Mouse (Mus musculus) left cerebral cortex, postnatal 10 days (tissue): ENCODE measurements around the gene Cst7. TPM values are rescaled to one million over a fixed set of nuclear protein-coding genes. Genes with fewer than 3 reads are reported as not detected.

ENCODE experiments used
- DNase-seq, 2 experiments: peaks; one replicate each; pipeline ENCODE4 v3.0.0; 2021 to 2022; ENCODE audit warnings: low spot score in 2 of 2, mixed read lengths in 1 of 2; ENCODE audit errors: extremely low spot score in 1 of 2
- intact Hi-C: fragments of 180-260 bp; cut with DNase I; formaldehyde crosslinking; loops from one replicate; pipeline ENCODE4 v1.15.1; 2025
- total RNA-seq, 2 experiments: library from RNA; stranded (reverse); gene quantifications; 2 replicates each; pipeline ENCODE4 v1.2.3; 2021

The Cst7 gene
- total RNA-seq, 2 experiments from 2014 or later: not detected

DNA sequence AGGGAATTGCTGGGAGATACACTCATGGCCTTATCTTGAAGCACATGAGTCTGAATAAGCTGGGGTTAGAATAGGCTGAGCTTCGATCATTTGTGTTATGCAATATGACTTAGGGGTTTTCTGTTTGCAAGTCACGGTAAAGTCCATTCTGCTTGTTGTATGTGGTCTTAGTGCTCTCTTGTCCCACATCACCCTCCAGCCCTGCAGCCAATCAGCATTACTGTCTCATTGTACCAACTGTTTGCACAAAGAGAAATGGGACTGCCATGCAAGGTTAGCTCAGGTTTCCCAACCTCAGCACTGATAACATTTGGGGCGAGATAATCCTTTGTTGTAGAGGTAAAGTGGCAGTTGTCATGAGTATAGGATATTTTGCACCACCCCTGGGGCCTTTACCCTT lies 39.9 kb downstream of the Cst7 start:
- intact Hi-C loops: no loop called here
- DNase-seq: no peak

DNA sequence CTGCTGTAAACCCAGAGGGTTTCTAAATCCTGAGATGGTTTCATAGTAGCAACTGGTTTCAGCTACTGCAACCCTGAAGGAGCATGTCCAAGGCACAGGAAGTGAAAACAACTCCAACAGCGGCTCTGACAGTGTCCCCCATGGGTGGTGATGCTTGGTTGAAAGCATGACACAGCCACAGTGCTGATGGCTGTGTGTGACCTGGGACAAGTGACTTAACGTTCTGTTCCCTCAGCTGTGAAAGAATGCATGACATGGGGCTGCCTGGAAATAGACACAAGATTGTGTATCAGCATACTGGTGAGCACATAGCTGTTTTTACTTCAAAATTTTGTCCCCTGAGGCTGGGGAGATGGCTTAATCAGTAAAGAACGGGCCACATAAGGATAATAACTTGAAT lies 51.5 kb downstream of the Cst7 start:
- no peak for DNase-seq
- intact Hi-C loops: no loop called here

GRCm38 (mm10) chr2:150623957-150624356 lies 53.7 kb downstream of the Cst7 start:
- intact Hi-C loops: no loop called here
- DNase-seq: no peak

DNA sequence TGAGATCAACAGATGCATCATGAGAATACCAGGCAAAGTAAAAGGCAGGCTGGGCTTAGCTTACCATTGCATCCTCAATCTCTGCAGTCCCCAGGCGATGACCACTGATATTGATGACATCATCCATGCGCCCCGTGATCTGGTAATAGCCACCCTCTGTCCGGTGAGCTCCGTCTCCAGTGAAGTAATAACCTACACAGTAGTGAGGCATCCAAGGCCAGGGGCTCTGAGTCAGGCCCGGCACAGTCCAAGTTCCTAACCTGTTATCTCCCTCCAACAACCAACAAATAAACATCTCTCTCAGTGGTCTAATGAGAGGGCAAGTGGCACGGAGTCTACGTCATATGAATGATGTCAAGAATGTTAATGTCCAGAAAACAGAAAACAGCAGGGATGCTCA lies 54.7 kb downstream of the Cst7 start:
- DNase-seq: no peak
- intact Hi-C loops: no loop called here

- intact Hi-C loops: no loop called here
- DNase-seq: no peak
Measured at GRCm38 (mm10) chr2:150627140-150627539, 56.9 kb downstream of the Cst7 start.

Other genes starting within 250 kb of the Cst7 start
- gene Gm10130, start 246.7 kb upstream of the Cst7 start, total RNA-seq: 1 to 10 TPM; 2.6 to 2.7 TPM
- 10 to 100 TPM in 1 of 2 experiments, 1 to 10 TPM in 1; 8.8 to 10.5 TPM for gene 3300002I08Rik, start 207.7 kb upstream of the Cst7 start, total RNA-seq
- gene Zfp442, start 118.9 kb upstream of the Cst7 start, total RNA-seq: 1 to 10 TPM; 7.0 to 7.1 TPM
- gene Zfp345, start 85.3 kb upstream of the Cst7 start, total RNA-seq: under 1 TPM; 0.24 to 0.36 TPM
- 10 to 100 TPM; 51.8 to 53.3 TPM for gene Apmap, start 38.2 kb downstream of the Cst7 start, total RNA-seq
- gene Acss1, start 98.1 kb downstream of the Cst7 start, total RNA-seq: 10 to 100 TPM; 16.4 to 17.4 TPM
- gene Vsx1, start 118.9 kb downstream of the Cst7 start, total RNA-seq: not detected
- gene Entpd6, start 178.6 kb downstream of the Cst7 start, total RNA-seq: 10 to 100 TPM; 64.5 to 66.9 TPM
- 100 to 1,000 TPM; 135 to 136 TPM for gene Pygb, start 216.3 kb downstream of the Cst7 start, total RNA-seq